Mouse (Mus musculus): Measurements from ENCODE around the gene Plekhg3.

GRCm38 (mm10) chr12:76593254-76593653 is 62.6 kb downstream of the Plekhg3 start:
- TF ChIP-seq MYOG (IDR thresholded peaks at IDR 0.05; ENCODE audit: control insufficient read depth in 1 of 3, insufficient read depth in 1 of 3, insufficient read length in 2 of 3, low read depth in 2 of 3) (no peak), POLR2A (IDR thresholded peaks at IDR 0.05; ENCODE audit: insufficient read length, low read depth) (no peak), E2F4 (IDR thresholded peaks at IDR 0.05; ENCODE audit: insufficient read depth) (no peak)
